Mouse (Mus musculus): ENCODE data around the gene P4ha3. TPM values are rescaled to one million over a fixed set of nuclear protein-coding genes. Genes with fewer than 3 reads are reported as not detected.

The P4ha3 gene
- total and polyA plus RNA-seq, 2 experiments: 0.10 TPM; not detected in 1

DNA sequence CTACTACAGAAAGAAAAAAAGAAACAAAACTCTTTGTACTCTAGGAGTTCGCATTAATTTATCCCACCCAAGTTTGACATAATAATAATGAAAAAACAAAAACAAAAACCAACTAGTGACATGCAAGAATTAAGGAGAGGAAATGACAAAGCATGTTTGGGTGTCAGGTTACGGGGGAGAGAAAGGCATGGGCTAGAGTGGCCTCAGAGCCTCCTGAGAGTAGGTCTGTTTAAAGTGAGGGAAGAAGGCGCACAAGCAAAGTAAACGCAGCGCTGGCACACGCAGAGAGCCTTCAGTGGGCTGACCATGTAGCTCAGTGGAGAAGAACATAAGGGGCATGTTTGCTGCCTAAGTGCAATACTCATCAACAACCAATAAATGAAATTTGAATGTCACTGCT lies 79.6 kb downstream of the P4ha3 start:
- H3K79me2 ChIP-seq (ENCODE audit: control insufficient read depth, insufficient read depth, low read length): peaks cover 3% of the 10 kb centered on the region; the same call in 1 of the 2 replicates
- H3K4me3 ChIP-seq (ENCODE audit: insufficient read depth, low read depth, low read length): no peak overlapping the region
- no peak for DNase-seq (ENCODE audit: extremely low read depth, low read depth, low spot score)
- H3K9ac ChIP-seq (ENCODE audit: low read depth, low read length): no peak overlapping the region
- WGBS: 54% methylated on average over 6 of the region's 6 CpGs
- no peaks in the 10 kb centered on the region for H3K36me3 ChIP-seq (ENCODE audit: control insufficient read depth, insufficient read depth, low read length)
- H3K4me1 ChIP-seq (ENCODE audit: control insufficient read depth, insufficient read depth, low read length): peaks cover 4% of the 10 kb centered on the region
- H3K27ac ChIP-seq (replicated peaks; ENCODE audit: insufficient read depth, low read depth, low read length): no peak overlapping the region
- no peak for TF ChIP-seq CTCF (IDR thresholded peaks at IDR 0.05; ENCODE audit: low read depth, low read length)
- no peaks in the 10 kb centered on the region for H3K27me3 ChIP-seq (ENCODE audit: control insufficient read depth, insufficient read depth, low read length)

Other genes starting within 250 kb of the P4ha3 start
- gene Pold3, start 164.0 kb upstream of the P4ha3 start, total RNA-seq (2014; rRNA removed): 8.9 and 9.0 TPM in 2 replicates
- 2.7 and 3.8 TPM in 2 replicates for gene Pold3, start 164.0 kb upstream of the P4ha3 start, polyA plus RNA-seq (2012; rRNA removed)
- gene Lipt2, start 126.2 kb upstream of the P4ha3 start, total RNA-seq (2014; rRNA removed): 3.8 and 5.8 TPM in 2 replicates
- 4.5 and 5.2 TPM in 2 replicates for gene Lipt2, start 126.2 kb upstream of the P4ha3 start, polyA plus RNA-seq (2012; rRNA removed)
- 1.8 and 4.5 TPM in 2 replicates for gene Kcne3, start 109.0 kb upstream of the P4ha3 start, total RNA-seq (2014; rRNA removed)
- gene Kcne3, start 109.0 kb upstream of the P4ha3 start, polyA plus RNA-seq (2012; rRNA removed): 0.78 and 1.6 TPM in 2 replicates
- gene Pgm2l1, start 58.1 kb upstream of the P4ha3 start, total RNA-seq (2014; rRNA removed): 3.5 and 3.6 TPM in 2 replicates
- gene Pgm2l1, start 58.1 kb upstream of the P4ha3 start, polyA plus RNA-seq (2012; rRNA removed): 0.59 and 0.65 TPM in 2 replicates
- 4.5 and 5.9 TPM in 2 replicates for gene C2cd3, start 86.7 kb downstream of the P4ha3 start, total RNA-seq (2014; rRNA removed)
- 5.1 TPM in 2 replicates for gene C2cd3, start 86.7 kb downstream of the P4ha3 start, polyA plus RNA-seq (2012; rRNA removed)
- gene Ppme1, start 86.8 kb downstream of the P4ha3 start, total RNA-seq (2014; rRNA removed): 9.8 and 10.9 TPM in 2 replicates
- gene Ppme1, start 86.8 kb downstream of the P4ha3 start, polyA plus RNA-seq (2012; rRNA removed): 55.2 and 59.1 TPM in 2 replicates
- not detected in 2 replicates for gene Ucp3, start 187.5 kb downstream of the P4ha3 start, total RNA-seq (2014; rRNA removed)
- gene Ucp3, start 187.5 kb downstream of the P4ha3 start, polyA plus RNA-seq (2012; rRNA removed): not detected in 2 replicates
- gene Ucp2, start 207.8 kb downstream of the P4ha3 start, total RNA-seq (2014; rRNA removed): 12.2 and 17.5 TPM in 2 replicates
- 27.9 and 45.2 TPM in 2 replicates for gene Ucp2, start 207.8 kb downstream of the P4ha3 start, polyA plus RNA-seq (2012; rRNA removed)
- 0.27 and 0.55 TPM in 2 replicates for gene Dnajb13, start 229.4 kb downstream of the P4ha3 start, total RNA-seq (2014; rRNA removed)
- gene Dnajb13, start 229.4 kb downstream of the P4ha3 start, polyA plus RNA-seq (2012; rRNA removed): 0.29 and 0.30 TPM in 2 replicates